Mouse (Mus musculus) lung, postnatal 0 days (tissue): ENCODE data around the gene Zfp658.

Source experiments
- CTCF ChIP-seq: IDR thresholded peaks from 2 replicates; pipeline ENCODE4 v1.5.1; 2016; ENCODE audit warnings: antibody characterized with exemption, mild to moderate bottlenecking
- EP300 ChIP-seq: IDR thresholded peaks from 2 replicates; pipeline ENCODE4 v1.6.1; 2016; ENCODE audit warnings: antibody characterized with exemption, mild to moderate bottlenecking, control low read depth

GRCm38 (mm10) chr7:43554550-43554949 is 7.5 kb upstream of the Zfp658 start:
- no peak for TF ChIP-seq CTCF
- no peak for TF ChIP-seq EP300
